Mouse (Mus musculus) stomach, embryonic 16.5 days (tissue): Measurements from ENCODE around the gene Ddx19a. TPM values are rescaled to one million over a fixed set of nuclear protein-coding genes. Genes with fewer than 3 reads are reported as not detected.
"Not testable (repeated sequence)": the region's sequence is repeated elsewhere in the genome, so short reads cannot be mapped to it uniquely, and the experiment has no call there.

ENCODE experiments used
- ATAC-seq: fragments of 200-750 bp; cut with Nextera tagmentation; 2 replicates; pipeline ENCODE4 v1.8.0; 2017; ENCODE audit warnings: moderate number of reproducible peaks, moderate TSS enrichment; ENCODE audit not compliant: insufficient read depth, low FRiP score
- H3K27ac ChIP-seq: fragments of 300-500 bp; sonication (generic); 2 replicates; pipeline ENCODE4 v1.5.1; 2014; ENCODE audit warnings: low read length
- H3K27me3 ChIP-seq: fragments of 300-500 bp; sonication (generic); 2 replicates; pipeline ENCODE4 v1.6.1; 2014; ENCODE audit warnings: low read length, control low read depth, mixed read lengths; ENCODE audit not compliant: control insufficient read depth, insufficient read depth
- H3K36me3 ChIP-seq: fragments of 300-500 bp; sonication (generic); 2 replicates; pipeline ENCODE4 v1.6.1; 2014; ENCODE audit warnings: low read length; ENCODE audit not compliant: control insufficient read depth, insufficient read depth
- H3K4me1 ChIP-seq: fragments of 300-500 bp; sonication (generic); 2 replicates; pipeline ENCODE4 v1.6.1; 2014; ENCODE audit warnings: low read length, control low read depth, mixed read lengths; ENCODE audit not compliant: control insufficient read depth, insufficient read depth
- H3K4me2 ChIP-seq: fragments of 300-500 bp; sonication (generic); 2 replicates; pipeline ENCODE4 v1.6.1; 2014; ENCODE audit warnings: low read depth, low read length, mixed read lengths
- H3K4me3 ChIP-seq: fragments of 300-500 bp; sonication (generic); replicated peaks from 2 replicates; pipeline ENCODE4 v1.5.1; 2014; ENCODE audit warnings: mild to moderate bottlenecking, low read length
- H3K9ac ChIP-seq: fragments of 300-500 bp; sonication (generic); 2 replicates; pipeline ENCODE4 v1.6.1; 2014; ENCODE audit warnings: low read length
- H3K9me3 ChIP-seq: fragments of 300-500 bp; sonication (generic); replicated peaks from 2 replicates; pipeline ENCODE4 v1.6.1; 2016; ENCODE audit warnings: low read length, control low read depth; ENCODE audit not compliant: control insufficient read depth
- WGBS: fragments of 180-500 bp; shearing (Covaris S2); extraction: QIAGEN DNeasy Blood & Tissue Kit; methylation state at CpG from one replicate; pipeline ENCODE4 v1.1.7; 2014; 5-methylcytosine and 5-hydroxymethylcytosine counted together
- polyA plus RNA-seq: library from polyadenylated mRNA; unstranded; fragments of >200 nt; fragmentation: Nextera tagmentation; extraction: Ambion mirVana; gene quantifications from 2 replicates; pipeline ENCODE4 v1.2.1, GENCODE M21; 2015

Gene Ddx19a
- polyA plus RNA-seq, 1 experiment from 2014 or later: 12.5 TPM

DNA sequence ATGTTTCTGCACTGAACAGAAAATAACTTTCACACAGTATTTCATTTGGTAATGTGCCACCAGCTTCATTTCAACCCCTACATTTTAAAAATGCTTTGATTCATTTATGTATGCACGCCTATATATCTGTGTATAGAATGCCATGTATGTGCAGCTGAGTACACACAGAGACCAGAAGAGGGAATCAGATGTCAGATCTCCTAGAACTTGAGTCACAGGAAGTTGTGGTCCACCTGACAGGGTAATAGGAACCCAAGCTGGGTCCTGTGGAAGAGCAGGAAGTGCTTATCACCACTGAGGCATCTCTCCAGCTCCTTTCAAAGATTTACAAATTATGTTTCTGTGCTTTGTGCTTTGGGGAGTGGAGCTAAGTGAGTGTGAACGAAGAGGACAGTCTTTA, 16.3 kb downstream of the Ddx19a start:
- H3K4me3 ChIP-seq: no peak overlapping the region
- H3K4me1 ChIP-seq: no peaks in the 10 kb centered on the region
- no peaks in the 10 kb centered on the region for H3K27me3 ChIP-seq
- WGBS: 83% methylated on average over 2 of the region's 2 CpGs
- H3K27ac ChIP-seq: no peak overlapping the region
- no peaks in the 10 kb centered on the region for H3K9me3 ChIP-seq
- H3K4me2 ChIP-seq: no peak overlapping the region
- H3K9ac ChIP-seq: no peak overlapping the region
- no peak for ATAC-seq
- H3K36me3 ChIP-seq: peaks cover 29% of the 10 kb centered on the region

DNA sequence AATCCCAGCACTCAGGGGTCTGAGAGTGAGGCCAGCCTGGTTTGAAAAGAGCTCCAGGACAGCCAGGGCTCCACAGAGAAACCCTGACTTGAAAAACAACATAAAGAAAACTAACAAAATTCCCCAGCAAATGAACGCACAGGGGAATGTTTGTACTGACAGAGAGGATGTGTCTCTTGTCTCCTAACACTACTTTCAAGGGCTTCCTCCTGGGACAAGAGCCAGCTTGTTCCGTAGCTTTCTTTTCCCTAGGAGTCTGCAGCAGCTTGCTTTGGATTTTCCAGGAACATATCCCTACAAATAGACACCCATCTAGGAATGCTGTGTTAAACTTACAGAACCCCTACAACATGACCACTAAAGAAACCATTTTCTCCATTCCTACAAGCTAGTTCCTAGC, 19.6 kb downstream of the Ddx19a start:
- not testable (repeated sequence) for H3K4me2 ChIP-seq, H3K27ac ChIP-seq, H3K27me3 ChIP-seq, ATAC-seq, H3K4me3 ChIP-seq, H3K9ac ChIP-seq, H3K9me3 ChIP-seq, H3K4me1 ChIP-seq
- H3K36me3 ChIP-seq: peaks cover 16% of the 10 kb centered on the region
- 87% methylated on average over 2 of the region's 2 CpGs for WGBS

DNA sequence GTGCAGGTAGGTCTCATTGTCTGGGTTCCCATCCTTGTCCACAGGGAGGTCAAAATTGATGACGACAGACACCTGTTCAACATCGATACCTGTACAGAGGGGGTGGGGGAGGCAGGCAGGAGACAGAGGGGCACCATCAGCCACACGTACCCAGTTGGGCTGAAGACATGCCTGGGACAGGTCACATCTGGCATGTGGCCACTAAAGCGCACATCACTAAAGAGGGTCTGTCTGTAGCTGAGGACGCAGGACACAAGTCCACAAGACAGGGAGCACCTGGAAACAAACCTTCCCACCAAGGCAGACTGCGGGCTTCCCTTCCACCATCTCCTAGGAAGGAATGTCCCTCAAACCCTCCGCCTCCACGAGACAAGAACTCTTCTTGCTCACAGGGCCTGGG, 21.1 kb downstream of the Ddx19a start:
- not testable (repeated sequence) for ATAC-seq, H3K9ac ChIP-seq, H3K9me3 ChIP-seq, H3K4me3 ChIP-seq, H3K4me1 ChIP-seq, H3K27ac ChIP-seq, H3K4me2 ChIP-seq, H3K27me3 ChIP-seq
- 88% methylated on average over 8 of the region's 8 CpGs for WGBS
- peaks cover 11% of the 10 kb centered on the region for H3K36me3 ChIP-seq

DNA sequence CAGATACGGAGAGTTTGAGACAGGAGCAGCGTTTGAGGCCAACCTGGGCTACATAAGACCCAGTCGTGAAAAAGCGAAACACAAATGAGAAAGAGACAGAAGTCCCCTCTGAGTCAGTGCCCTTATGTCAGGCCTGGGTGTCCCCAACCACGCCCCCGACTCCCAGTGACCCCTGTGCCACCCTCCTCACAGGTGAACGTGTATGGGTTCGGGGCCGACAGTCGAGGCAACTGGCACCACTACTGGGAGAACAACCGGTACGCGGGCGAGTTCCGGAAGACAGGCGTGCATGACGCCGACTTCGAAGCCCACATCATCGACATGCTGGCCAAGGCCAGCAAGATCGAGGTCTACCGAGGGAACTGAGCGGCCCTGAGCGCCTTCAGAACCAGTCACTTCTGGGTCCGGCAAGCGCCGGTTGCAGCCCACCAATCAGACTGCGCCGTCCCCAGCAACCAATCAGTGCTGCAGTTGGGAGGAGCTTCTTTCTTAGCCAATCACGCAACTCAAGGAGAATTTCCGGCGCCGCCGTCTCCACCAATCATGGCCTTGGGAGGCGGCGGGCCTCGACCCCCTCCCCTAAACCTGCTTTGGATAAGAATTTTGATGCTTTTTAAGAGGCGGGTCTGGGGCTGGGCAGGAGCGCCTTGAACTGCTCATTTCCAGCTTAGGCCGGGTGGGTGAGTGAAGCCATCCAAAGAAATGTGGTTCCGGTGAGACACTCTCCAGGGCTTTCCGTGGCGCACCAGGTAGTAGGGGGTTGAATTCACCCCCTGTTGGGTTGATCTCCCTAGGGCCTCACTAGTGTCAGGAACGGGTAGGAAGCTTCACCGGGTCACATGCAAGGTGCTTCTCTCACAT, 27.5 kb downstream of the Ddx19a start:
- Histone ChIP-seq H3K27me3 (no peaks in the 10 kb centered on the region), H3K9ac (peak overlapping the region; percentile 75), H3K27ac (no peak overlapping the region), H3K4me2 (peak overlapping the region; percentile 75), H3K9me3 (no peaks in the 10 kb centered on the region), H3K4me1 (peaks cover 7% of the 10 kb centered on the region), H3K4me3 (peak overlapping the region; percentile 58), H3K36me3 (peaks cover 4% of the 10 kb centered on the region)
- peak; percentile 95 for ATAC-seq
- WGBS: 9% methylated on average over 45 of the region's 45 CpGs

DNA sequence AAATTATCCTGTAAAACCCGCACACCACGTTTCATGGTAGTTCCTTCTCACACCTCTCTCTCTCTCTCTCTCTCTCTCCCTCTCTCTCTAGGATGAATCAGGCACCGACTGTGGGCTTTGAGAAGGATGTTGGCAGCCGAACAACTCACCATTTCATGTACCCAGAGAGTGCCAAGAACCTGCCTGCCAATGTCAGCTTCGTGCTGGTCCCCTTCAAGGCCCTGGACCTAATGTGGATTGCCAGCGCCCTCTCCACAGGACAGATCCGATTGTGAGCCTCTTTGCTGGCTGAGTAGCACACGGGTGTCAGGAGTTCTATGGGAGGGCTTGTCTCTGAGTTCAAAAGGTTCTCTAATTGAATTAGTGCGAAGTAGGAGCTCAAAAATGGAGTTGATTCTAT, 30.3 kb downstream of the Ddx19a start:
- Histone ChIP-seq H3K4me2 (no peak overlapping the region), H3K9ac (no peak overlapping the region), H3K27me3 (no peaks in the 10 kb centered on the region), H3K4me1 (peaks cover 9% of the 10 kb centered on the region), H3K36me3 (no peaks in the 10 kb centered on the region), H3K4me3 (no peak overlapping the region), H3K9me3 (no peaks in the 10 kb centered on the region), H3K27ac (no peak overlapping the region)
- WGBS: 78% methylated on average over 9 of the region's 9 CpGs
- no peak for ATAC-seq

DNA sequence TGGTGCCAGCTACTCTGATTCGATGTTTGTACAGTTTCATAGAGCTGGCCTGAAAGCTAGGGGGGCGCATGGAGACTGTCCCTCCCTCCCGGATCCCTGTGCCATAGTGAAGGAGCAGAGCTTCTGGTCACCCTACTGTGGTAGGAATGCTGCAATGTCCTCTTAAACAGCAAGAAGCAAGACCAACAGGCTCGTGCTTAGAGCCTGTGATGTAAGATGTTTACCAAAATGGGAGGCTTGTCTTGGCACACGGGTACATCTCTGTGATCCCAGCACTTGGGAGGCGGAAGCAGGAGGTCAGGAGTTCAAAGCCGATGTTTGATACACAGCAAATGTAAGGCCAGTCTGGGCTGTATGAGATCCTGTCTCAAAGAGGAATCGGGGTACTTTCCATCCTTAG, 31.0 kb downstream of the Ddx19a start:
- Histone ChIP-seq H3K27me3 (no peaks in the 10 kb centered on the region), H3K4me2 (no peak overlapping the region), H3K9ac (no peak overlapping the region), H3K27ac (no peak overlapping the region), H3K36me3 (no peaks in the 10 kb centered on the region), H3K4me1 (peaks cover 9% of the 10 kb centered on the region), H3K4me3 (no peak overlapping the region), H3K9me3 (no peaks in the 10 kb centered on the region)
- no peak for ATAC-seq
- 80% methylated on average over 8 of the region's 8 CpGs for WGBS

DNA sequence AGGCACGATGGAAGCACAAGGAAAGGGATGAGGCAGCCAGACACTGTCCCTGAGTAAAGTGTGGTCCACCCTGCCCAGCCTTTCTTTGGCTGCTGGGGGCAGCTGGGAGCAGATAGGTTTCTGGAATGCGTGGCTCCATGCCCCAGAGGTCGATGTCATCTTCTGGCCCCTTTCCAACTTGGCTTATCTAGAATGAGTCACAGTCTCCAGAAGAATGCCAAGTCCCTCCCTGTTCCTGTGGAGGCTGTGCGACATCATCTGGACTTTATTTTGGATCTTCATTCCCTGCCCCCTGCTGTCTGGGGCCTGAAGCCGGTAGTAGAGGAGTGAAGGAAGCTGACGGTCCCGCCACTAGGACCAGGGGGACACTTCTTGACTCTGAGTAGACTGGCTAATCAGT, 32.0 kb downstream of the Ddx19a start:
- Histone ChIP-seq H3K27ac (no peak overlapping the region), H3K9me3 (no peaks in the 10 kb centered on the region), H3K4me2 (no peak overlapping the region), H3K4me3 (no peak overlapping the region), H3K9ac (no peak overlapping the region), H3K36me3 (no peaks in the 10 kb centered on the region), H3K27me3 (no peaks in the 10 kb centered on the region), H3K4me1 (peaks cover 9% of the 10 kb centered on the region)
- 53% methylated on average over 7 of the region's 7 CpGs for WGBS
- peak; percentile 30; the same call in 1 of the 2 replicates for ATAC-seq

DNA sequence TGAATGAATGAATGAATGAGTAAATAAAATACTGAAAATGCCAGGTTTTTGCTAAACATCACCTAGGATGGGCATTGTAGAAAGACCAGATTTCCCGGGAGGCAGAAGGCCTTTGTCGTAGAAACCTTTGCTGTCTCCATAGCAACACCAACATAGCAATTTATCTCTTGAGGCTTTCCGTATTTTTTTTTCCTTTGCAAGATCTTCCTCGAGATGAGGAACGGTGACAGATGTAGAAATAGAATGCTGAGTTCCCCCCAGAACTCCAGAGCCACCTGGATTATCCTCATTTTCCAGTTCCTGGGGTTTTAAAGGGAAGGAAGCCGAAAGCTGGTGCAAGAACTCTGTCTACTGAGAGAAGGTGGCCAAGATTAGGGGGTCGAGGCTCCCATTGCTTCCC, 32.9 kb downstream of the Ddx19a start:
- WGBS: 67% methylated on average over 7 of the region's 7 CpGs
- Histone ChIP-seq H3K4me1 (peaks cover 9% of the 10 kb centered on the region), H3K4me2 (no peak overlapping the region), H3K27ac (no peak overlapping the region), H3K4me3 (no peak overlapping the region), H3K9ac (no peak overlapping the region), H3K9me3 (no peaks in the 10 kb centered on the region), H3K27me3 (no peaks in the 10 kb centered on the region), H3K36me3 (no peaks in the 10 kb centered on the region)
- no peak for ATAC-seq

DNA sequence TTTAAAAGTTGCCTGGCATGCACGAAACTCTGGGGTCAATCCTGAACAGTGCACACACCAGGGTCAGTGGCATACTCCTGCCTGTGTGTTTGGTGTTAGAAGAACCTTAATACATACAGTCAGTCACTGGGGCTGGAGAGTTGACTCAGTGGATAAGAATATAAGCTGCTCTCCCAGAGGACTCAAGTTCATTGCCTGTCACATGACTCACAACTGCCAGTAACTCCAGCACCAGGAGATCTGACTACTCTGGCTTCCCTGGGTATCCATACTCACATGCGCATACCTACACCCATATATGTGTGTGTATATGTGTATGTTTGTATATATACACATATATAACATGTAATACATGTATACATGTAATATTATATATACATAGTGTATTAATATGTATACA, 34.5 kb downstream of the Ddx19a start:
- no peak overlapping the region for H3K4me2 ChIP-seq
- no peaks in the 10 kb centered on the region for H3K27me3 ChIP-seq
- H3K4me3 ChIP-seq: no peak overlapping the region
- WGBS: 89% methylated on average over 2 of the region's 2 CpGs
- H3K4me1 ChIP-seq: peaks cover 9% of the 10 kb centered on the region
- no peak overlapping the region for H3K9ac ChIP-seq
- no peaks in the 10 kb centered on the region for H3K9me3 ChIP-seq
- H3K27ac ChIP-seq: no peak overlapping the region
- no peaks in the 10 kb centered on the region for H3K36me3 ChIP-seq
- no peak for ATAC-seq
